Mouse (Mus musculus): ENCODE results near the gene Dennd5a.

DNA sequence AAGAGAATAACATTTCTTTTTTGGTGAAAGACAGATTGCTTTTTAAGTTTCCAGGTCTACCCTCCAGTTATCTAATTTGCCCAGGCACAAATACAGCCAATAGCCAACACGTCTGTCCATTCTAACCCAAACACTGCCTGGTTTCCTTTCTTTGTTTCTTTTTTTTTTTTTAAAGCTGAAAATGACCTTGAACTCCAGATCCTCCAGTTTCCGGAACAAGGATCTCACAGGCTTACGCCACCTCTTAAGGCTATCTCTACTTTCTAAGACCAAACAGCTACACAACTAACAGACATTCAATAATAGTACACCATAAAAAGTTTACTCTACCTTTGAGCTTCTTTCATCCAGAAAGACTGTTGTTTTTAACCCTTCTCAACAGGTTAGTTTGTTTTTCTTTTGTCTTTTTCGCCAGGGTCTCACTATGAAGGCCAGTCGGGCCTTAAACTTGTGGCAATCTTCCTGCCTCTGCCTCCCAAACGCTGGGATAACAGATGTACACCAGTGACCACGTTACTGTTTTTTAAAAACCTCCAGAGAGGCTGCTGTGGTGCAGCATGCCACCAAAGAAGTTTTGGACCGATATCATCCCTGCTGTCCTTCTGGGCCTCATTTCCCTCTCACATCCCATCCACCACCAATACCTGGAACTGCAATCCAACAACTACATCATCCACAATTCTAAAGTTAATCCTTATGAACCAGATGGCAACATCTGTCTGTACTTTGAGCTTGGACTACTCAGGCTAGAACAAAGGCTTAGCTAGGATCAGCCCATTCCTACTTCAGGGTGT is 2.1 kb downstream of the Dennd5a start:
- TF ChIP-seq CTCF (IDR thresholded peaks at IDR 0.05): no peak
- peak; percentile 43; the same call in 1 of the 2 replicates for TF ChIP-seq EP300 (IDR thresholded peaks at IDR 0.05)
